Mouse (Mus musculus): ENCODE measurements at regions not wholly inside any gene's neighbourhood (a gene's known extent, or its start where the extent isn't known, plus 50 kb on each side); places are given as distances from the start of the nearest gene placed in this dataset.
"Not testable (repeated sequence)": the region's sequence is repeated elsewhere in the genome, so short reads cannot be mapped to it uniquely, and the experiment has no call there.

- no peak for DNase-seq (ENCODE audit: low spot score in 2 of 2)
- intact Hi-C loops (cut with DNase I): no loop called here
Measured at GRCm38 (mm10) chr8:56915989-56916388, 365.1 kb downstream of the Fbxo8 start.

GRCm38 (mm10) chr8:56924724-56925123, 373.8 kb downstream of the Fbxo8 start:
- no peak for DNase-seq (ENCODE audit: low spot score in 2 of 2)
- intact Hi-C loops (cut with DNase I): no loop called here

- intact Hi-C loops (cut with DNase I): no loop called here
- no peak for DNase-seq (ENCODE audit: low spot score in 2 of 2)
Measured at GRCm38 (mm10) chr8:56927166-56927565, 376.3 kb downstream of the Fbxo8 start.

- no peak for DNase-seq (ENCODE audit: low spot score in 2 of 2)
- intact Hi-C loops (cut with DNase I): no loop called here
Measured at GRCm38 (mm10) chr8:56929076-56929475, 378.2 kb downstream of the Fbxo8 start.

GRCm38 (mm10) chr8:56932421-56932820, 381.5 kb downstream of the Fbxo8 start:
- DNase-seq (ENCODE audit: low spot score in 2 of 2): no peak
- intact Hi-C loops (cut with DNase I): no loop called here

- DNase-seq (ENCODE audit: low spot score in 2 of 2): no peak
- intact Hi-C loops (cut with DNase I): no loop called here
Measured at GRCm38 (mm10) chr8:56962186-56962585, 358.6 kb upstream of the Hand2 start.

GRCm38 (mm10) chr8:56970311-56970710, 350.5 kb upstream of the Hand2 start:
- intact Hi-C loops (cut with DNase I): no loop called here

GRCm38 (mm10) chr8:56978994-56979393, 341.8 kb upstream of the Hand2 start:
- no peak for DNase-seq (ENCODE audit: low spot score in 2 of 2)
- intact Hi-C loops (cut with DNase I): no loop called here

More at GRCm38 (mm10) chr8:56970311-56970710, 350.5 kb upstream of the Hand2 start:
- DNase-seq (ENCODE audit: low spot score in 2 of 2): no peak

- intact Hi-C loops (cut with DNase I): no loop called here
- DNase-seq (ENCODE audit: low spot score in 2 of 2): peak in 1 of 2 experiments; percentile 6
Measured at GRCm38 (mm10) chr8:56979416-56979815, 341.4 kb upstream of the Hand2 start.

- DNase-seq (ENCODE audit: low spot score in 2 of 2): no peak
- intact Hi-C loops (cut with DNase I): no loop called here
Measured at GRCm38 (mm10) chr8:57010318-57011024, 310.3 kb upstream of the Hand2 start.

- intact Hi-C loops (cut with DNase I): no loop called here
- peak in 1 of 2 experiments; percentile 22 for DNase-seq (ENCODE audit: low spot score in 2 of 2)
Measured at GRCm38 (mm10) chr8:57013813-57014320, 306.9 kb upstream of the Hand2 start.

GRCm38 (mm10) chr8:57016329-57016728, 304.5 kb upstream of the Hand2 start:
- intact Hi-C loops (cut with DNase I): no loop called here
- no peak for DNase-seq (ENCODE audit: low spot score in 2 of 2)

GRCm38 (mm10) chr8:57028096-57028495, 292.7 kb upstream of the Hand2 start:
- DNase-seq (ENCODE audit: low spot score in 2 of 2); intact Hi-C loops (cut with DNase I): not testable (repeated sequence)

GRCm38 (mm10) chr8:57048490-57048889, 272.3 kb upstream of the Hand2 start:
- DNase-seq (ENCODE audit: low spot score in 2 of 2): no peak
- intact Hi-C loops (cut with DNase I): no loop called here

GRCm38 (mm10) chr8:57048909-57049308, 271.9 kb upstream of the Hand2 start:
- intact Hi-C loops (cut with DNase I): no loop called here
- DNase-seq (ENCODE audit: low spot score in 2 of 2): no peak

GRCm38 (mm10) chr8:57052661-57053060, 268.1 kb upstream of the Hand2 start:
- intact Hi-C loops (cut with DNase I): no loop called here
- no peak for DNase-seq (ENCODE audit: low spot score in 2 of 2)

- DNase-seq (ENCODE audit: low spot score in 2 of 2): no peak
- intact Hi-C loops (cut with DNase I): no loop called here
Measured at GRCm38 (mm10) chr8:57076995-57077394, 243.8 kb upstream of the Hand2 start.

- DNase-seq (ENCODE audit: low spot score in 2 of 2): no peak
- intact Hi-C loops (cut with DNase I): no loop called here
Measured at GRCm38 (mm10) chr8:57086811-57087210, 234.0 kb upstream of the Hand2 start.

GRCm38 (mm10) chr8:57092403-57092802, 228.4 kb upstream of the Hand2 start:
- DNase-seq (ENCODE audit: low spot score in 2 of 2): no peak

GRCm38 (mm10) chr8:57095169-57095568, 225.6 kb upstream of the Hand2 start:
- DNase-seq (ENCODE audit: low spot score in 2 of 2): no peak
- intact Hi-C loops (cut with DNase I): no loop called here

More at GRCm38 (mm10) chr8:57092403-57092802, 228.4 kb upstream of the Hand2 start:
- intact Hi-C loops (cut with DNase I): no loop called here

- intact Hi-C loops (cut with DNase I); DNase-seq (ENCODE audit: low spot score in 2 of 2): not testable (repeated sequence)
Measured at GRCm38 (mm10) chr8:57110765-57111402, 209.9 kb upstream of the Hand2 start.
